Mouse (Mus musculus): ENCODE data around the gene Usp33.

GRCm38 (mm10) chr3:152400441-152400840 is 54.2 kb downstream of the Usp33 start:
- TF ChIP-seq TAL1 (IDR thresholded peaks at IDR 0.05; ENCODE audit: low read length), result no peak
- no peak for TF ChIP-seq GATA1 (IDR thresholded peaks at IDR 0.05; ENCODE audit: low read length)

Data from erythroblast, embryonic 14.5 days (primary cell).